Mouse (Mus musculus) liver, embryonic 13.5 days (tissue): ENCODE results near the gene Masp2. TPM values are rescaled to one million over a fixed set of nuclear protein-coding genes. Genes with fewer than 3 reads are reported as not detected.

Experiments
- ATAC-seq: fragments of 200-750 bp; cut with Nextera tagmentation; 2 replicates; pipeline ENCODE4 v1.8.0; 2017; ENCODE audit warnings: low read depth, mild to moderate bottlenecking, moderate number of reproducible peaks, moderate library complexity
- DNase-seq: peaks from one replicate; pipeline ENCODE4 v3.0.0; 2022
- H3K27ac ChIP-seq: fragments of 300-500 bp; sonication (generic); 2 replicates; pipeline ENCODE4 v1.5.1; 2015; ENCODE audit warnings: moderate library complexity, mild to moderate bottlenecking, inconsistent platforms
- H3K27me3 ChIP-seq: fragments of 300-500 bp; sonication (generic); 2 replicates; pipeline ENCODE4 v1.6.1; 2015; ENCODE audit warnings: mild to moderate bottlenecking, inconsistent platforms
- H3K36me3 ChIP-seq: fragments of 300-500 bp; sonication (generic); 2 replicates; pipeline ENCODE4 v1.6.1; 2015; ENCODE audit warnings: mild to moderate bottlenecking, inconsistent platforms
- H3K4me1 ChIP-seq: fragments of 300-500 bp; sonication (generic); replicated peaks from 2 replicates; pipeline ENCODE4 v1.6.1; 2015; ENCODE audit warnings: inconsistent platforms
- H3K4me2 ChIP-seq: fragments of 300-500 bp; sonication (generic); 2 replicates; pipeline ENCODE4 v1.6.1; 2015; ENCODE audit warnings: inconsistent platforms, mild to moderate bottlenecking, moderate library complexity
- H3K4me3 ChIP-seq: fragments of 300-500 bp; sonication (generic); replicated peaks from 2 replicates; pipeline ENCODE4 v1.5.1; 2015; ENCODE audit warnings: mild to moderate bottlenecking, inconsistent platforms
- H3K9ac ChIP-seq: fragments of 300-500 bp; sonication (generic); 2 replicates; pipeline ENCODE4 v1.6.1; 2015; ENCODE audit warnings: mild to moderate bottlenecking, inconsistent platforms
- H3K9me3 ChIP-seq: fragments of 300-500 bp; sonication (generic); replicated peaks from 2 replicates; pipeline ENCODE4 v1.6.1; 2016; ENCODE audit warnings: inconsistent platforms
- WGBS: fragments of 180-500 bp; shearing (Covaris S2); methylation state at CpG from one replicate; pipeline ENCODE4 v1.1.7; 2015; ENCODE audit not compliant: insufficient replicate concordance; 5-methylcytosine and 5-hydroxymethylcytosine counted together
- polyA plus RNA-seq: library from polyadenylated mRNA; unstranded; fragments of >200 nt; fragmentation: Nextera tagmentation; extraction: Ambion mirVana; gene quantifications from 2 replicates; pipeline ENCODE4 v1.2.1, GENCODE M21; 2015

The Masp2 gene
- polyA plus RNA-seq, 1 experiment from 2014 or later: 14.8 TPM

DNA sequence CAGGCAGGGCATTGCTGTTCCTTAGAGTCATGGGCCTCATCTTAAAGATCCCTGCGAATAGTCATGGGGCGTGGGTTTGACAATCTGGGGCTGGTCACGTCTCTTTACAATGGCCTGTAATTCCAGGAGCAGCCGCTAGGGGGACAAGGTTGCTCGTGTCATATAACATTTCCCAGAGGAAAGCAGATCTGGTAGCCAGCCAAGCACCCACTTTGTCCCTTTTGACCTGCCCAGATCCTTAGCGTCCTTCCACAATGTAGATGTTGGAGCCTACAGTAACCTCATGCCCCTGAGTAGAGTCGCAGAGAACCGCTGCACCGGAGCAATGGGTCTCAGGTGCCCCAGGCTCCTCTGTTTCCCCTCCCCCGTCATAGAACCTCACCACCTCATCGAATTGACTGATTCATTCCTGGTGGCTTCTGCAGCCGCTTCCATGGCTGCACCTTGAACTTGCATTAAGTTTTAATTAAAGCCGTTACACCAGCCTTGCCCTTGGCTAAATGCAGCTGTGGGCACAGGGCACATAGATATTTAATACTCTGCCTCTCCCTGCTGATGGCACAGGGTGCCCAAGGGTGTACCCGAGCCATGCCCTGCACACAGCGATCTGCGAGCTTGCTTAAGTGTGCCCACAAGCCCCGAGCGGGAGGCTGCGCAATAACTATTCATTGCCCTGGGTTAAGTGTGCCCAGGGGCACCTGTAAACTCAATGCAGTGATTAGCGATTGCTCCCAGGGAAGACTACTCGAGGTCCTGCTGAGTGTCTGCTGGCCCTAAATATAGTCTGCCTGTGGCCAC is 60.0 kb downstream of the Masp2 start:
- no peak overlapping the region for H3K27ac ChIP-seq
- DNase-seq: no peak
- 31% methylated on average over 21 of the region's 21 CpGs for WGBS

GRCm38 (mm10) chr4:148663326-148663725 is 61.0 kb downstream of the Masp2 start:
- Histone ChIP-seq H3K27me3 (peaks cover 35% of the 10 kb centered on the region), H3K4me3 (no peak overlapping the region), H3K9ac (no peak overlapping the region), H3K4me1 (peaks cover 7% of the 10 kb centered on the region), H3K27ac (no peak overlapping the region), H3K36me3 (no peaks in the 10 kb centered on the region), H3K4me2 (no peak overlapping the region), H3K9me3 (no peaks in the 10 kb centered on the region)
- DNase-seq (no peak), ATAC-seq (no peak)
- 69% methylated on average over 7 of the region's 7 CpGs for WGBS

More for the DNA sequence above, 60.0 kb downstream of the Masp2 start:
- Histone ChIP-seq H3K36me3 (no peaks in the 10 kb centered on the region), H3K9ac (no peak overlapping the region), H3K9me3 (no peaks in the 10 kb centered on the region), H3K4me3 (no peak overlapping the region), H3K4me2 (peak overlapping the region; percentile 33; the same call in 1 of the 2 replicates), H3K4me1 (peaks cover 7% of the 10 kb centered on the region), H3K27me3 (peaks cover 35% of the 10 kb centered on the region)
- peak; percentile 16; the same call in 1 of the 2 replicates for ATAC-seq

DNA sequence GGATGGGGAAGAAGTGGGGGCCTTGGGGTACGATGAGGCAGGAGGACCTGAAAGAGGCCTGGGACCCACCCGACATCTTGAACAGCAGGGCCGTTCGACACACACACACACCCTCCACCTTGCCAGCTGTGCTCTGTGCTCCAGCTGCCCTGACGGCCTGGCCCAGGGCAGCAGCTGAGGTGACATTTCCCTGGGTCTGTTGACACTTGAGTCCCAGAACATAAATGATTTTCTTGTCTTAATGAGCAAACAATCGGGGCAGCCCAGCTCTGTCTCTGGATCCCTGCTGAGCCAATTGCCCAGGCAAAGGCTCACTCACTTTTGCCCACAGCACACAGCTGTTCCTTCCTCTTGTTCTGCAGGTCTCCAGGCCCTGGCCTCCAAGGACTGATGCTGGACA is 61.7 kb downstream of the Masp2 start:
- Histone ChIP-seq H3K36me3 (no peaks in the 10 kb centered on the region), H3K27ac (no peak overlapping the region), H3K4me1 (peaks cover 7% of the 10 kb centered on the region), H3K27me3 (peaks cover 33% of the 10 kb centered on the region), H3K4me3 (no peak overlapping the region), H3K4me2 (no peak overlapping the region), H3K9me3 (no peaks in the 10 kb centered on the region), H3K9ac (no peak overlapping the region)
- WGBS: 59% methylated on average over 6 of the region's 6 CpGs
- no peak for ATAC-seq
- no peak for DNase-seq

Other genes starting within 250 kb of the Masp2 start
- 13.3 and 15.4 TPM in 2 replicates for gene Ubiad1, start 157.8 kb upstream of the Masp2 start, polyA plus RNA-seq
- gene Mtor, start 153.9 kb upstream of the Masp2 start, polyA plus RNA-seq: 9.0 and 9.7 TPM in 2 replicates
- gene Angptl7, start 102.1 kb upstream of the Masp2 start, polyA plus RNA-seq: 0.32 and 0.58 TPM in 2 replicates
- 44.5 and 52.1 TPM in 2 replicates for gene Exosc10, start 44.1 kb upstream of the Masp2 start, polyA plus RNA-seq
- 235 and 259 TPM in 2 replicates for gene Srm, start 11.1 kb upstream of the Masp2 start, polyA plus RNA-seq
- gene Tardbp, start 24.5 kb downstream of the Masp2 start, polyA plus RNA-seq: 180 and 240 TPM in 2 replicates
- gene Gm572, start 40.8 kb downstream of the Masp2 start, polyA plus RNA-seq: not detected in 2 replicates
- 0.39 and 0.45 TPM in 2 replicates for gene Casz1, start 201.9 kb downstream of the Masp2 start, polyA plus RNA-seq